Mouse (Mus musculus) adrenal gland, postnatal 25 days (tissue): ENCODE data around the gene Zfp292. TPM values are rescaled to one million over a fixed set of nuclear protein-coding genes. Genes with fewer than 3 reads are reported as not detected.

ENCODE experiments used
- DNase-seq: peaks from one replicate; pipeline ENCODE4 v3.0.0; 2021; ENCODE audit warnings: mixed read lengths
- total RNA-seq: library from RNA; stranded (reverse); gene quantifications from 2 replicates; pipeline ENCODE4 v1.2.3, GENCODE M21; 2021

Zfp292 gene
- total RNA-seq, 1 experiment from 2014 or later = 22.6 TPM

DNA sequence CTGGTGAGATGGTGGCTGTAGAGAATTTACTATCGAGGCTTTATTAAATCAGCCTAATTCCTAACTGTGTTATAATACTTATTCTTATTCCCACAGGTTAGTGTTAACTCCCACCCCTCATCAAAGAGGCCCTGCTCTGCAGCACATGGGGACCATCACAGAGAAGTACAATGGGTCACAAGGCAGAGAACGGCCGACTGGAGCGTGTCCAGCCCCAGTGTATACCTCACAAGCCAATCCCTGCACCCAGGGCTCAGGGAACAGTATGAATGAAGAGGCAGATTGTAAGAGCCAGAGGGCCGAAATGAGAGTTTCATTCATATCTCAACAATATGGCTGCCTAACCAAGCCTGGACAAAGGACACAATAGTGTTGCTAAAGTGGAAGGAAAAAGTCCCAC lies 86.5 kb downstream of the Zfp292 start:
- no peak for DNase-seq

GRCm38 (mm10) chr4:34786476-34786875 lies 96.3 kb downstream of the Zfp292 start:
- no peak for DNase-seq

- no peak for DNase-seq
Observed at GRCm38 (mm10) chr4:34785646-34786045, 97.1 kb downstream of the Zfp292 start.

GRCm38 (mm10) chr4:34784865-34785264 lies 97.9 kb downstream of the Zfp292 start:
- no peak for DNase-seq

DNA sequence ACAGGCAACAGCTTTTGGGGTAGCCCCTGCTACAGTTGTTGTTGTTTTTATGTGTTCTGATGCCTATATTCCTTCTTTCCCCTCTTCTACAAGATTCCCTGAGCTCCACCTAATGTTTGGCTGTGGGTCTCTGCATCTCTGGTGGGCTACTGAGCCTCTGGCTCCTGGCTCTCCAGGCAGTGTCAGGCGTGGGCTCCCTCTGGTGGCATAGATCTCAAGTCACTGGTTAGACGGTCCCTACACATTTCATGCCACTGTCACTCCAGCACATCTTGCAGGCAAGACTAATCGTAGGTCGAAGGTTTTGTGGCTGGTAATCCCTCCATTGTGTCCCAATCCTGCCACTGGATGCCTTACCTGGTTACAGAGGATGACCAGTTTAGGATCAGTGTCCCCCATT lies 100.0 kb downstream of the Zfp292 start:
- no peak for DNase-seq

- DNase-seq = peak; percentile 94
Observed at GRCm38 (mm10) chr4:34777677-34778527, 104.9 kb downstream of the Zfp292 start, which contains the start of gene Smim8. Gene Smim8, minus strand, starts transcription at chr4:34778423.

DNA sequence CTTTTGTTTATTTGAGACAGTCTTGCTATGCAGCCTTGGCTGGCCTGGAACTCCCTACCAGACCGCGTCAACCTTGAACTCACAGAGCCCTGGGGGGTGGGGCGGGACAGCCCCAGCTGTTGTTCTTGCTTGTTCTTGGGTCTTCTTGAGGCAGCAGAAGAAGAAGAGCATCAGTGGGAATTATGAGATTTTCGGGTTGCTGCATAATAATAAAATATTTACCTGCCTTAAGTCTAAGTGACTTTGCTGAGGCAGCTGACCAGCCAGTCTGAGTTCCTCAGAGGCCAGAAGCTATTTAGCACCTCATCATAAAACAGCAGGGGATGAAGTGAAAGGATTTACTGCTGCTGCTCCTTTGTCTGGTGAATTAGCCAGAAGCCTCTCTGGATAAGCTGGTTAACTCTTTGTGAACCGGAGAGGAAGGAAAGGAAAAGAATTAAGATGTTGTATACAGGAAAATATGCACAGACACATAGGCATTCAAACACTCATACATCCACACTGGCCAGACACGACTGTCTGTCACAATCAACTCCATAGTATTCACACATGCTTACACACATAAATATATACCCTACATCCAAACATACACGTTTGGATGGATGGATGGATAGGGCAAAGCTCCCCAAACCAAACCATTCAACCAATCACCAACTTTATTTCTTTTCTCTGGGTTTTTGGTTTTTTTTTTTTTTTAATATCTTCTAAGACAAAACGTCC lies 110.9 kb downstream of the Zfp292 start:
- no peak for DNase-seq

DNA sequence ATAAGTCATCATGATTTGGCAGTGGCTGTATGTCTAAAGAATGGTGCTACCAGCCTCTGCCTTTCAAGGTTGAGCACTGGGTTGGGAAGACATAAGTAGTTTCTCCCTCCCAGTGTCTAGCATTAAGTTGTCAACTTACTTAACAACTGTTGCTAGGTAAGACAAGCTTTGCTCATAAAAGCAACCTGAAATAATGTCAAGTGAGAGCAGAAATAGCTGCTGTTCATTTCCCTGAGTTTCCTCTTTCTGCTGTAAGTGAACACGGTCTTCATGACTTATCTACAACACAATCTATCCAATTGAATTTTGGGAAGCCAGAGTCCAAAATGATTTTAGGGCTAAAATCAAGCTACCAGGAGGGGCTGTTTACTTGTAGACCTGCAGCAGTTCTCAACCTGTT lies 126.6 kb downstream of the Zfp292 start, which contains the start of gene Gm136:
Gene Gm136 (minus strand): TSS at position 101 of the 400 bp plus-strand sequence.
- no peak for DNase-seq

Other genes starting within 250 kb of the Zfp292 start
- gene Slc35a1, start 195.5 kb downstream of the Zfp292 start, total RNA-seq = 45.4 and 46.1 TPM in 2 replicates
- not detected in 2 replicates for gene Cfap206, start 152.8 kb downstream of the Zfp292 start, total RNA-seq
- not detected in 2 replicates for gene Gm136, start 126.7 kb downstream of the Zfp292 start, total RNA-seq
- 15.2 and 23.8 TPM in 2 replicates for gene Smim8, start 104.5 kb downstream of the Zfp292 start, total RNA-seq
- gene Cga, start 10.8 kb upstream of the Zfp292 start, total RNA-seq = not detected in 2 replicates